Mouse (Mus musculus) erythroblast, embryonic 14.5 days (primary cell): Measurements from ENCODE around the gene Adcy1.

Source experiments
- GATA1 ChIP-seq: IDR thresholded peaks from 2 replicates; pipeline ENCODE4 v1.6.1; 2012; ENCODE audit warnings: low read length, inconsistent platforms, mixed read lengths
- TAL1 ChIP-seq: IDR thresholded peaks from 3 replicates; pipeline ENCODE4 v1.6.1; 2012; ENCODE audit warnings: low read length, inconsistent platforms, mixed read lengths

GRCm38 (mm10) chr11:7210343-7210742 is 147.1 kb downstream of the Adcy1 start:
- TF ChIP-seq TAL1 (no peak), GATA1 (no peak)
